Mouse (Mus musculus) cortical plate, adult 2 months (tissue): ENCODE data around the gene Pus3.

Experiments used
- CTCF ChIP-seq: fragments of 200-500 bp; IDR thresholded peaks from 2 replicates; pipeline ENCODE4 v1.5.1; 2011; ENCODE audit warnings: mild to moderate bottlenecking, control low read depth, low read length; ENCODE audit not compliant: insufficient read depth; ENCODE audit errors: extremely low read depth
- POLR2A ChIP-seq: fragments of 200-500 bp; IDR thresholded peaks from 2 replicates; pipeline ENCODE4 v1.6.1; 2011; ENCODE audit warnings: mild to moderate bottlenecking, low read length, control low read depth; ENCODE audit not compliant: insufficient read depth; ENCODE audit errors: extremely low read depth

- TF ChIP-seq CTCF, result no peak
- TF ChIP-seq POLR2A, result no peak
Measured at GRCm38 (mm10) chr9:35523541-35523940, 34.9 kb upstream of the Pus3 start.
